Mouse (Mus musculus) stomach, postnatal 0 days (tissue): ENCODE results near the gene Shc1.

Experiments used
- CTCF ChIP-seq: IDR thresholded peaks from 2 replicates; pipeline ENCODE4 v1.5.1; 2016; ENCODE audit warnings: antibody characterized with exemption, low read depth, mild to moderate bottlenecking, moderate library complexity
- EP300 ChIP-seq: optimal IDR thresholded peaks from 2 replicates; pipeline ENCODE3; 2016; ENCODE audit warnings: antibody characterized with exemption

DNA sequence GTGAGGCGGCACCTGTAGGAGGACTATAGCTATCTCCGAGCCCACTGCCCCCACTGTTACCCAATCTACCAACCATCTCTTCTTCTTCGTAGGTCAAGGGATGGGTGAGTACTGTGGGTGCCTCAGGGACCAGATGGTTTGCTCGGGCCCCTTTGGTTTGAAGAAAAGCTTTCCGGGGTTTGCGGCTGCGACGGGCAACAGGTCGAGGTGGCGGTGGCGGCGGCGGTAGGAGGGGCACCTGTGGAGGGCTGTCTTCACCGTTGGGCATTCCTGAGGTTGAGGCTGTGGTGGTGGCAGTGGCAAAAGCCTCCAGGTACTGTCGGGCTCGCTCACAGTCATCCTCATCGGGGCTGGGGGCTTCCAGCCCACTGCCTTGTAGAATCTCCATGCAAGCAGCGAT lies 37.5 kb upstream of the Shc1 start:
- no peak for TF ChIP-seq CTCF
- TF ChIP-seq EP300, result no peak
